Mouse (Mus musculus): ENCODE results near the gene Scnn1g. TPM values are rescaled to one million over a fixed set of nuclear protein-coding genes. Genes with fewer than 3 reads are reported as not detected.

Gene Scnn1g
- polyA plus RNA-seq, 1 experiment: 0.05 TPM

GRCm38 (mm10) chr7:121700480-121700879 is 33.8 kb upstream of the Scnn1g start:
- Histone ChIP-seq H3K36me3 (ENCODE audit: control insufficient read depth, insufficient read depth, low read length) (no peaks in the 10 kb centered on the region), H3K27ac (ENCODE audit: control insufficient read depth, insufficient read depth, low read depth, low read length) (no peak overlapping the region), H3K4me3 (ENCODE audit: control insufficient read depth, low read depth, low read length) (no peak overlapping the region), H3K27me3 (ENCODE audit: control insufficient read depth, insufficient read depth, low read length) (no peaks in the 10 kb centered on the region), H3K4me1 (ENCODE audit: control insufficient read depth, insufficient read depth, low read length) (no peaks in the 10 kb centered on the region; the same call in 1 of the 2 replicates)
- TF ChIP-seq CTCF (IDR thresholded peaks at IDR 0.05; ENCODE audit: control insufficient read depth, insufficient read depth, insufficient replicate concordance, low read depth, low read length) (no peak), POLR2A (IDR thresholded peaks at IDR 0.05; ENCODE audit: control insufficient read depth, low read depth, low read length) (no peak)

- H3K4me1 ChIP-seq (ENCODE audit: control insufficient read depth, insufficient read depth, low read length): peaks cover 8% of the 10 kb centered on the region
- TF ChIP-seq POLR2A (IDR thresholded peaks at IDR 0.05; ENCODE audit: control insufficient read depth, low read depth, low read length) (no peak), CTCF (IDR thresholded peaks at IDR 0.05; ENCODE audit: control insufficient read depth, insufficient read depth, insufficient replicate concordance, low read depth, low read length) (no peak)
- H3K4me3 ChIP-seq (ENCODE audit: control insufficient read depth, low read depth, low read length): no peak overlapping the region
- no peaks in the 10 kb centered on the region for H3K27me3 ChIP-seq (ENCODE audit: control insufficient read depth, insufficient read depth, low read length)
- no peaks in the 10 kb centered on the region for H3K36me3 ChIP-seq (ENCODE audit: control insufficient read depth, insufficient read depth, low read length)
- H3K27ac ChIP-seq (ENCODE audit: control insufficient read depth, insufficient read depth, low read depth, low read length): no peak overlapping the region
Observed at GRCm38 (mm10) chr7:121701983-121702382, 32.3 kb upstream of the Scnn1g start.

- Histone ChIP-seq H3K27ac (ENCODE audit: control insufficient read depth, insufficient read depth, low read depth, low read length) (no peak overlapping the region), H3K36me3 (ENCODE audit: control insufficient read depth, insufficient read depth, low read length) (no peaks in the 10 kb centered on the region), H3K4me1 (ENCODE audit: control insufficient read depth, insufficient read depth, low read length) (peaks cover 8% of the 10 kb centered on the region), H3K4me3 (ENCODE audit: control insufficient read depth, low read depth, low read length) (no peak overlapping the region), H3K27me3 (ENCODE audit: control insufficient read depth, insufficient read depth, low read length) (no peaks in the 10 kb centered on the region)
- no peak for TF ChIP-seq POLR2A (IDR thresholded peaks at IDR 0.05; ENCODE audit: control insufficient read depth, low read depth, low read length)
- TF ChIP-seq CTCF (IDR thresholded peaks at IDR 0.05; ENCODE audit: control insufficient read depth, insufficient read depth, insufficient replicate concordance, low read depth, low read length): no peak
Observed at GRCm38 (mm10) chr7:121705051-121705450, 29.2 kb upstream of the Scnn1g start.

DNA sequence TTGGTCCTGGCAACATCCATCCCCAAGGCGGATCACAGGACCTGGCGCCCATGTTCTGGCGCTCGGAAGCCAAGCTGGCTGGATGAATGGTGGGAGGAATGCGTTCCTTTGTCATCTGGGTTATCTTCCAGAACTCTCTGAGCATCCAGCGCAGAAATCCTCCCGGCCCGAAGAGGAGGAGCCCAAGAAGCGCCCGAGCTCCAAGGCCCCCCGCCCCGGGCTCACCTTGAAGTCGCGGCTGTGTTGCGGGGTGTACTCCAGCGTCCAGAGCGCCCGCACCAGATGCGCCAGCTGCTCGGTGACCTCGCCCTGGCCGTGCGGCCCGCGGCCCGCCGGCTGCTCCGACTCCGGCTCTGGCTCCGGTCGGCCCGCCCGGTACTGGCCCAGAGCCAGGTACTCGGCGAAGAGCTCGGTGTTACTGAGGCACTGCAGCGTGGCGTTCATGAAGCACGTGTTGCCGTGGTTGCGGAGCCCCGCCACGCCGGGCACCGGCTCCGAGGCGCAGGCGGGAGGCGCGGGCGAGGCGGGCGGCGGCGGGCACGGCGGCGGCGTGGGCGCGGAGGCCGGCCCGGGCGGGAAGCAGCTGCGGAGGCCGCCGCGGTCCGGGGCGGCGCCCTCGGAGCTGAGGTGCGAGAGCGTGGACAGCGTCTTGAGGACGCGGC is 27.7 kb upstream of the Scnn1g start:
- TF ChIP-seq POLR2A (IDR thresholded peaks at IDR 0.05; ENCODE audit: control insufficient read depth, low read depth, low read length) (0 out of 2 replicates have a peak, but pooled peaks have one; percentile 2), CTCF (IDR thresholded peaks at IDR 0.05; ENCODE audit: control insufficient read depth, insufficient read depth, insufficient replicate concordance, low read depth, low read length) (no peak)
- Histone ChIP-seq H3K4me1 (ENCODE audit: control insufficient read depth, insufficient read depth, low read length) (peaks cover 8% of the 10 kb centered on the region), H3K27ac (ENCODE audit: control insufficient read depth, insufficient read depth, low read depth, low read length) (peak overlapping the region; percentile 77), H3K4me3 (ENCODE audit: control insufficient read depth, low read depth, low read length) (peak overlapping the region; percentile 85), H3K27me3 (ENCODE audit: control insufficient read depth, insufficient read depth, low read length) (no peaks in the 10 kb centered on the region), H3K36me3 (ENCODE audit: control insufficient read depth, insufficient read depth, low read length) (no peaks in the 10 kb centered on the region)

- TF ChIP-seq CTCF (IDR thresholded peaks at IDR 0.05; ENCODE audit: control insufficient read depth, insufficient read depth, insufficient replicate concordance, low read depth, low read length): no peak
- peak; percentile 26; the same call in 1 of the 2 replicates for TF ChIP-seq POLR2A (IDR thresholded peaks at IDR 0.05; ENCODE audit: control insufficient read depth, low read depth, low read length)
- H3K4me1 ChIP-seq (ENCODE audit: control insufficient read depth, insufficient read depth, low read length): peaks cover 8% of the 10 kb centered on the region
- H3K4me3 ChIP-seq (ENCODE audit: control insufficient read depth, low read depth, low read length): peak within 1 kb of the TSS; percentile 85
- H3K27me3 ChIP-seq (ENCODE audit: control insufficient read depth, insufficient read depth, low read length): no peaks in the 10 kb centered on the region
- no peaks in the 10 kb centered on the region for H3K36me3 ChIP-seq (ENCODE audit: control insufficient read depth, insufficient read depth, low read length)
- peak within 1 kb of the TSS; percentile 94 for H3K27ac ChIP-seq (ENCODE audit: control insufficient read depth, insufficient read depth, low read depth, low read length)
Observed at GRCm38 (mm10) chr7:121707073-121707667, 27.1 kb upstream of the Scnn1g start, which contains the start of gene Usp31. Usp31 (minus strand) TSS chr7:121707253.

- Histone ChIP-seq H3K4me3 (ENCODE audit: control insufficient read depth, low read depth, low read length) (no peak overlapping the region), H3K4me1 (ENCODE audit: control insufficient read depth, insufficient read depth, low read length) (peaks cover 5% of the 10 kb centered on the region), H3K36me3 (ENCODE audit: control insufficient read depth, insufficient read depth, low read length) (no peaks in the 10 kb centered on the region), H3K27me3 (ENCODE audit: control insufficient read depth, insufficient read depth, low read length) (no peaks in the 10 kb centered on the region), H3K27ac (ENCODE audit: control insufficient read depth, insufficient read depth, low read depth, low read length) (no peak overlapping the region)
- no peak for TF ChIP-seq CTCF (IDR thresholded peaks at IDR 0.05; ENCODE audit: control insufficient read depth, insufficient read depth, insufficient replicate concordance, low read depth, low read length)
- TF ChIP-seq POLR2A (IDR thresholded peaks at IDR 0.05; ENCODE audit: control insufficient read depth, low read depth, low read length): no peak
Observed at GRCm38 (mm10) chr7:121711171-121711570, 23.1 kb upstream of the Scnn1g start.

- Histone ChIP-seq H3K27me3 (ENCODE audit: control insufficient read depth, insufficient read depth, low read length) (no peaks in the 10 kb centered on the region), H3K36me3 (ENCODE audit: control insufficient read depth, insufficient read depth, low read length) (no peaks in the 10 kb centered on the region), H3K4me3 (ENCODE audit: control insufficient read depth, low read depth, low read length) (no peak overlapping the region), H3K27ac (ENCODE audit: control insufficient read depth, insufficient read depth, low read depth, low read length) (no peak overlapping the region), H3K4me1 (ENCODE audit: control insufficient read depth, insufficient read depth, low read length) (no peaks in the 10 kb centered on the region; the same call in 1 of the 2 replicates)
- TF ChIP-seq POLR2A (IDR thresholded peaks at IDR 0.05; ENCODE audit: control insufficient read depth, low read depth, low read length) (no peak), CTCF (IDR thresholded peaks at IDR 0.05; ENCODE audit: control insufficient read depth, insufficient read depth, insufficient replicate concordance, low read depth, low read length) (no peak)
Observed at GRCm38 (mm10) chr7:121717031-121717430, 17.2 kb upstream of the Scnn1g start.

All from testis, adult 2 months (tissue).